Mouse (Mus musculus) ES-E14 (cell line): ENCODE measurements around the gene Guca2a.

ENCODE experiments used
- MAFK ChIP-seq: IDR thresholded peaks from 2 replicates; pipeline ENCODE4 v1.6.1; 2014; ENCODE audit warnings: mild to moderate bottlenecking, low read depth, low read length, inconsistent platforms; ENCODE audit not compliant: insufficient read depth
- ZC3H11A ChIP-seq: IDR thresholded peaks from 2 replicates; pipeline ENCODE4 v1.6.1; 2012; ENCODE audit warnings: low read depth, mild to moderate bottlenecking, inconsistent platforms, low read length, borderline replicate concordance
- ZNF384 ChIP-seq: IDR thresholded peaks from 2 replicates; pipeline ENCODE4 v1.6.1; 2012; ENCODE audit warnings: low read depth, low read length, inconsistent platforms

- no peak for TF ChIP-seq ZNF384
- no peak for TF ChIP-seq ZC3H11A
- TF ChIP-seq MAFK, result no peak
Observed at GRCm38 (mm10) chr4:119663409-119664095, 26.0 kb downstream of the Guca2a start.
